Mouse (Mus musculus) right cerebral cortex, adult 18-20 months (tissue): ENCODE measurements at regions not wholly inside any gene's neighbourhood (a gene's known extent, or its start where the extent isn't known, plus 50 kb on each side); places are given as distances from the start of the nearest gene placed in this dataset.
A peak's percentile ranks its signal among the peaks of the same experiment; 100 is the strongest.

Experiments used
- DNase-seq: peaks from one replicate; pipeline ENCODE4 v3.0.0; 2022; ENCODE audit warnings: mixed read lengths

DNA sequence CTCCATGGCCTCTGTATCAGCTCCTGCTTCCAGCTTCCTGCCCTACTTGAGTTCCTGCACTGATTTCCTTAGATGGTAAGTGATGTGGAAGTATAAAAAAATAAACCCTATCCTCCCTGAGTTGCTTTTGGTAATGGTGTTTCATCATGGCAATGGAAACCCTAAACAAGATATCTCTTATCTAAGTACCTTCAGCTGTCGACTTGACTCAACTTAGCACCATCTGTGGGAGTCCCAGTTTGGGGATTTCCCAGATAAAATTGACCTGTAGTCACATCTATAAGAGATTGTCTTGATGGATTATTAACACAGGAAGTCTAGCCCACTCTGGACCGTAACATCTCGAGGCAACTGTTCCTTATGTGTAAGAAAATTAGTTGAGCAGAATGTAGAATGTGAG is 570.2 kb upstream of the Gm10306 start:
- DNase-seq, result no peak

DNA sequence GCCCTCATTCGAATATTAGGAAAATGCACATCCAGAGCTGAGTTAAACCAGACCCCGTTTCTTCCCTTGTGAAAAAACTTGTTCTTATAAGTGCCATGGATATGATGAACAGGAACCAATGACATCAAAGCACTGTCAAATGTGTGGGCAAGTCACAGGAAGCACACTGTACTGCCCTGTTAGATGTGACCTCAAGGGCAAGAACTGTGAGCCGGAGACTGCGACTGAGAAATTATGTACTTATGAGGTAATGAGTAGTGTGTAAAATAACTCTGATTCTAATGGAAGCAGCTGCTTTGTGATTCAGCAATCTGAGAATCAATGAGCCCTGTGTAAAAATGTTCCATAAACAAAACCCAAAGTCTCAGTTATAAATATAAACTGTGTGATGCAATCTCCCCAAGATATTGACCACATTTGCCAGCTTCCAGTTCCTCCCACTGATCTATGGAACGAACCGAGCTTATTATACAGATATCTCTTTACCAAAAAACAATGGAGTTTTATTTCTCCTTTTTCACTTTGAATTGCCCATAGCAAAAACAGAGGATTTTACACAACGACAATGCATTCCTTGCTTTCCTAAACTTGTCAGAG is 566.0 kb upstream of the Gm10306 start:
- DNase-seq, result no peak

DNA sequence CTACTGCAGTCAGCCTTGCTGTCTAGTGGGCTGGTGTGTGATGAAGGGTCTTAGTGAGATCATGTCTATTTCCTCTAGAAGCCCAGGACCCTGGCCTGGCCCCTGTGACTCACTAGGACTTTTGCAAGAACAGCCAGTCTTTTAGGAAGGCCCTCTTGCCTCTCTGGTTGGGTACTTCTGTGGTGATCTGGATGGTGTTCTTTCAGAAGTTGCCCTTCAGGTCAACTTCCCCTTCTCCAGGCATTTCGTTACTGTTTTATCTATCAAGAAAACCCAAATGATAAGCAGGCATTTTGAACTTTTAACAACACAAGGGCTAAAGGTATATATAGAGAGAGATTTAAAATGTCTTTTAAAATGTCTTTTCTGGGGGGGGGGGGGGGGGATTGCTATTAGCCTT is 550.5 kb upstream of the Gm10306 start:
- DNase-seq, result no peak

DNA sequence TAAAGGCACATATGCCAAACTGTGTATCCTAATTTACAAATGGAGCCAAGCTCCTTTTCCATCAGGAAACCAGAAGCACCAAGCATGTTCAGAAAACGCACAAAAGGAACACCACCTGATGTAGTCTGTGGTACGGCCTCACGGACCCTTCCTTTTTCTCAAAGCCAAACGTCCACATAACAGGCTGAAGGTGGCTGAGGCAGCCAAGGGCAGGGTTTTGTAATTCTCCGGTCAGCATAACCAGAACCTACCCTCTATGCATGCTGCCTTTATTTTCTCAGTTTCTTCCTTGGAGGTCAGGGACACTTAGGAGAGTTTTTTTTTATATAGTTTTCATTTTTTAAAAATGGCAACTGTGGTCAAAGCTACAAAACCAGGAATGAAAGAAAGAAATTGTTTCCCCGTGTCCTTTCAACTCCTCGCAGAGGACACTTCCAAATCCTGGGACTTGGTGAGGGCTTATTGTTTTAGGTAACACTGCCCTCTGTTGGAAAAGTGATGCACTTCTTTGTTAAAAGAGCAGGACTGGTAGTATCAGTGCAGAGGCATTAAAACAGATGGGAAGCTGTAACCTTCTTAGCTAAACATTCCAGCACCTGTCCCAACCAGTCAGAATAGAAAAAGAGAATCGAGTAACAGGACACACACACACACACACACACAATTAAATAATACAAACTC is 549.1 kb upstream of the Gm10306 start:
- peak; percentile 41 for DNase-seq

DNA sequence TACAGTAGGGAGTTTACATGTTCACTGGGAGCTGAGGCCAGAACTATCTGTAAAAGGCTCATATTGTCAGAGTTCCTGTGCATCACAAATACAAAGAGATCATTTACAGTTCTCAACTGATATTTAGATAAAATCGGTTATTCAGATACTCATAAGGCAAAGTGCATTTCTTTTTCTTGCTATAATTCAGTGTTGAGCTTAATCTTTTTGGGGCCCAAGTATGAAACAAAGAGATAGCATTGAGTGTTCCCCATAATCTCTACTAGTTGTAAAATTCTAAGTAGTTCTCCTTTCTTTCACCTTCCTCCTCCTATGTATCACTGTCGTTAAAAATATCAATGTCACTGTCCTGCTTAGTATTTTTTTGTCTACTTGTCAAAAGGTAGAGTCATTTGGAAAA is 540.6 kb upstream of the Gm10306 start:
- no peak for DNase-seq

DNA sequence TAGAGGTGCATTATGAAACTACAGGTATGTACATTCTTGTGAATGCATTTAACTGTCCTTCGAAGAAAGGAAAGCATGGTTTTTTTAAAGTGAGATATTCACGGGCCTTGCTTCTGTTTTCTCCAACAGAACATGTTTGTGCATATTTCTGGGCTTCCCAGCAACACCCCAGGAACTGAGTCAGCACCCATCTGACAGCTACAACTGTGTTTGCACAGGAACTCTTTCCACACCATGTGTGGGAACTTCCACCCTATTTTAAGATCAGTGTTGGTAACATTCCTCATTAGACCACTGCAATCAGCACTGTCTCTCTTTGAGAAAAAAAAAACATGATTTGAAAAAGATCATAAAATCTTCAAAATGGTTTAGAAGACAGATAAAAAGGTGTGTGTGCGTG is 538.6 kb upstream of the Gm10306 start:
- peak; percentile 83 for DNase-seq

DNA sequence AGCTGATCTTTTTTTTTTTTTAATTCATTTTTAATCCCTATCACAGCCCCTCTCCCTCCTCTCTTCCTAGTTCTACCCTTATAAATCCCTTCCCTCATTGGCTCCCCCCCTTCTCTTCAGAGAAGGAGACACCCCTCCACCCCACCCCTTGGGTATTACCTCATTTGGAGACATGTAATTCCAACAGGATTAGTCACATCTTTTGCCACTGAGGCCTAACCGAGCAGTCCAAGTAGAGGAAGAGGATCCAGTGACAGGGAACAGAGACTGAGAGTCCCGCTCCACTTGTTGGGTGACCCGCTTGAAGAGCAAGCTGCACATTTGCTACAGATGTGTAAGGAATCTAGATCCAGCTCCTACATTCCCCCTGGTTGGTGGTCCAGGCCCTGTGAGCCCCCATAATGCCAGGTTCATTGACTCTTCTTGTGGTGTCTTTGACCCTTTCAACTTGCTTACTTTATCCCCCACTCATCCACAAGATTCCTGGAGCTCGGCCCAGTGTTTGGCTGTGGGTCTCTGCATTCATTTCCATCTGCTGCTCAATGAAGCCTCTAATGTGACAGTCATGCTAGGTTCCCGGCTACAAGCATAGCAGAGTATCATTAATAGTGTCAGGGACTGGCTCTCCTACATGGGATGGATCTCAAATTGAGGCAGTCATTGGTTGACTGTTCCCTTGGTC is 506.6 kb upstream of the Gm10306 start:
- DNase-seq, result no peak

DNA sequence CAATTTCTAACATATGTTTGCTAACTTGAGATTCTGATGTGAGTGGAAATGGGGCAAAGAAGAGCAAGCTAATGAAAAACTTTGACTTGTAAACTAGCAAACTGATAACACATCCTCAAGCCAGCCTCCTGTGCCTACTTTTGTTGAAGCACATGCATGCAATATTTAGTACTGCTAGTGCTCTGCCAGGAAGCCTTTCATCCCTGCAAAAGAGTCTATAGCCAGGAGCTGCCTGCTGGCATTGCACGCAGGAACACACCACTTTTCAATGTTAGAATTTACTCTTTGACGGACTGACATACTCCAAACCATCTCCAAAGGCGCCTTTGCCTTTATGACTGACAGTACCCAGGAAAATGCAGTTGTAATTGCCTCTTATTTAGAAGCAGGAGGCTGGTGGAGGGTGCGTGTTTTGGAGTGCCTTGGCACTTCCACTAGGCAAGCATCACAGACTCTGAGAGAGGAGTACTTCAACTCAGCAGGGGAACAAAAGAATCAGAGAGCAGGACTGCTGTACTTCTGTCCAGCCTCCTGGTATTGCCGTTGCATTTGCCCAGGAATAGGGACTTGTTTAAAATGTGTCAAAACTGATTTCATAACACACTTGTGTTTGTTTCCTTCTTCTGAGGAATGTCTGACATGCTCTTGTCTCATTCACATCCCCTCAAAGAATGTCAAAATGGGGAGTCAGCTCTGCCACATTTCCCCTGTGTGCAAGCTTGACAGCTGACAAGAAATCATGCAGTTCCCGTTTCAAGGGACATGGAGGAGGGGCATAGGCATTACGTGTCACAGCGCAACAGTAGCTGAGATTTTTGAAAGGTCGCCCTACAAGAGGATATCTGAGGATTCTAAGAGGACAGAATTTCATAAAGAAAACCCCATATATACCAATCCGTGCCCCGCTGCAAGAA is 503.8 kb upstream of the Gm10306 start:
- DNase-seq, result no peak

DNA sequence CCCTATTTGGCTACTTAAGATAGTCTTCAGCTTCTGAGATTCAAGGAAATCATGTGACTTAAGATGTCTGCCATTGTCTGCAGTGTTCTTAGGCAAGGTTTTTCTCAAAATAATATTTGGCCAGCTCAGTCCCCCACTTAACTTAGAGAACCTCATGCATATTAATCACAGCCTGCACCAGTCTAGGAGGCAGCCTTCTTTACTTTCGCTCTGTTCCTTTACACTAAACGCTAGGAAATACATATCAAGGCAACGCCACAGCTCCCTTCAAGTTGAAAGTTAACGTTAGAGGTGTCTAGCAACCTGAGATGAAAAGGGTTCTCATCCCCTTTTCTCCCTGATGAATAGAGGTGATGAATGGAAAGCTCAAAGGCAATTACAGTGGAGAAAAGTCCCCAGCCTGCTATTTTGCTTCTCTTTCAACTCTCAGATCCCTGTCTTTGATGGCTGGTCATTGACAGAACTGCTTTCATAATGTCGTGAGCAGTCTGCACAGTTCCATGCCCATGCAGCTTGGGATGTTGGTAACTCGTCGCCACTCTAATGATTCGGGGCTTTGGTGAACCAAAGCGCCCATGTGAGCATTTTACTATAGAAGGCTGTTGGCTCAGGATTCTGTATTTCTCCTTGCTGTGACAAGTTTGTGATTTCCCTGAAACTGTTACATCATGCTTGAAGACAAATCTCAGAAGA is 483.0 kb upstream of the Gm10306 start:
- DNase-seq, result no peak

DNA sequence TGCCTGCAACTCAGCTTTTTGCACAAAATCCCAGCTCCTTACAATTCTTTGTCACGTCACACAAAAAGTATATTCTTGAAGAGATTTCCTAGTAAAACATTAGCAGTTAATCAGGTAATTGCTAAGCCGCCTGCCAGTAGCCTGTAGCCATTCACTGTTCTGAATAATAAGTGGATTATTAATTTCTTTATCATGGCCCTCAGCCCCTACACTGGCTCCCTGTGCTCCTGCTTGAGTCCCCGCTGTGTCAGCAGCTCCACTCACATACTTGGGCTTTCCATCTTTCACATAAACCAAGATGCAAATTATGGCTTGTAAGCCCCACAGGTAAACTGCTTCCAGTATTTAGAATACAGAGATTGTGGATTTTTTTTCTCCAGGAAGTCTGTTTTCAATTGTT is 473.5 kb upstream of the Gm10306 start:
- DNase-seq, result no peak

DNA sequence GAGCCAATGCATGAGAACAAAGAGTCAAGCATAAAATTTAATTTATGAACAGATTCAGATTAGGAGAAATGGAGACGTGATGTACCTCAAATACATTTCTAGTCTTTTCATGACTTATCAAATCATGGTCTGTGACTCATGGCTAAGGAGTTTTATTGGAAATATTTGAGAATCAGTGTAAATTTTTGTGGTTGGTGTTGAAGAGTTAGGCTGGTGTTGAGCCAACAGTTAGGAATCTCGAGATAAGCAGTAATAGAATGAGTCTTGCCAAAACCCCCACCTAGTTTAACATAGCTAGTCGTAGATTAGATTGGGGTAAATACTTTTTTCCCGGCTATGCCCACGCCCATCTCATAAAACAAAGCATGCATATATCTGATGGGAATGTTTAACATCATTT is 462.0 kb upstream of the Gm10306 start:
- no peak for DNase-seq

DNA sequence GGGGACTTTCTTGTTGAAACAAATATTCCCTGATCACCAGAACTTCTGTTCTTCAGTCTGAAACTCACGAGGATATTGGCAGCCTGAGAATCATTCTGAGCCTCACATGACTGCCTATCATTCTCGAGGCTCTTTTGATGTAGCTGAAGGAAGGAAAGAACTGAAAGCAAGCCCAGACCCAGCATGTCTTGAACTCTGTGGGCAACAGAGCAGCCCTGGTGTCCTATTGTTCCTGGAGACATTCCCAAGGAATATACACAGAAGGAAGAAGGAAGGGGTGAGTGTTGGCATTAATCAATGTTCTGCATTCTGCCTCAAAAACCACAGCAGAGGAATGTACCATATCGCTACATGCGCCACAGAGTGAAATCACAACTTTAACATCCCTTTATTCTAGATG is 449.4 kb upstream of the Gm10306 start:
- DNase-seq, result no peak

DNA sequence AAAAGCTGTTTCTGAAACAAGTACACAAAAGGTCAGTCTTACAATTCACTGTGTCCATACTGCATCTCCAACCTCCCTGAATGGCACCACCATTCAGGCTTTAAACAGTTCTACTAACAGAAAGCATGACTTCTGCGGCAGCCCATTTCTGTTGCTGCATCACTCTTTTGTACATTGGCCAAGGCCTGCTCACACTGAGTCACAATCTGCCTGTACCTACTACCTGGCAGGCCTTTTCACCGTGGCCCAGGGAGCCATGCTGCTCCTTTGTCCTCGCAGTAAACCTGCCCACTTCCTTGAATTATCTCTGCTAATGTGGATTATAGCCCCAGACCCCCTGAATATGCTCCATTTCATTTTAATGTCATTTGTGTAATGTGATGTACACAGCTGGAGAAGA is 439.5 kb upstream of the Gm10306 start:
- DNase-seq, result no peak

DNA sequence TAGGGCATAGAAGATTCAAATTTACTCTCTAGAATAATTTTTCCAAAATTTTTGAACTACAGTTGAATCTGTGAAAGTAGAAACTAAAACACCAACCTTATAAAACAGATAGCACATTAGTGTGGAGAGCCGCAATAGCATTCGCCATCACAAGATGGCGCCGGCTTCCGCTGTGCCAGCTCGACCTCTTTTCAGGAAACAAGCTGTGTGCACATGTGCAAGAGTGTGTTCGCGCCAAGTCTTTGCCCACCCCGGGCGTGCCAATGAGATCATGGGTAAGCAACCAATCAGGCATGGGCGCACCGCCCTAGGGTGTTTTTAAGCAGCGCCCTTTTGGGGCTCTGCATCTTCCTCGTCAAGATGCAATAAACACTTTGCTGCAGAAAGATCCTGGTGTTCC is 432.2 kb upstream of the Gm10306 start:
- no peak for DNase-seq

DNA sequence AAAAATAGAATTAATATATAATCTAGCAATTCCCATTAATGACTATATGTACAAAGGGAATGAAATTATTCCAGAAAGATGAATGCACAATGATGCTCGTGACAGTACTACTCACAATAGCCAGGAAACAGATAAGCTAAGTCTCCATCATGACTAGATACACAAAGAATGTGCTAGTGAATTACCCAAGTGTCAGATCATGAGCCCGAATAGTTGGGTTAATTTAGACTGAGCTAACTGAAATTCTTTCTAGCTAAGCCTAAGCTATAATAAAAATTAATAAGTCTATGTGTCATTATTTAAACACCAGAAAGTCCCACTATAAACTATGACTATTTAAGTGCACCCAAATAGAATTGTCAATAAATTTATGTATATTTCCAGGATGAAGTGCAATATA is 418.4 kb upstream of the Gm10306 start:
- DNase-seq, result no peak

DNA sequence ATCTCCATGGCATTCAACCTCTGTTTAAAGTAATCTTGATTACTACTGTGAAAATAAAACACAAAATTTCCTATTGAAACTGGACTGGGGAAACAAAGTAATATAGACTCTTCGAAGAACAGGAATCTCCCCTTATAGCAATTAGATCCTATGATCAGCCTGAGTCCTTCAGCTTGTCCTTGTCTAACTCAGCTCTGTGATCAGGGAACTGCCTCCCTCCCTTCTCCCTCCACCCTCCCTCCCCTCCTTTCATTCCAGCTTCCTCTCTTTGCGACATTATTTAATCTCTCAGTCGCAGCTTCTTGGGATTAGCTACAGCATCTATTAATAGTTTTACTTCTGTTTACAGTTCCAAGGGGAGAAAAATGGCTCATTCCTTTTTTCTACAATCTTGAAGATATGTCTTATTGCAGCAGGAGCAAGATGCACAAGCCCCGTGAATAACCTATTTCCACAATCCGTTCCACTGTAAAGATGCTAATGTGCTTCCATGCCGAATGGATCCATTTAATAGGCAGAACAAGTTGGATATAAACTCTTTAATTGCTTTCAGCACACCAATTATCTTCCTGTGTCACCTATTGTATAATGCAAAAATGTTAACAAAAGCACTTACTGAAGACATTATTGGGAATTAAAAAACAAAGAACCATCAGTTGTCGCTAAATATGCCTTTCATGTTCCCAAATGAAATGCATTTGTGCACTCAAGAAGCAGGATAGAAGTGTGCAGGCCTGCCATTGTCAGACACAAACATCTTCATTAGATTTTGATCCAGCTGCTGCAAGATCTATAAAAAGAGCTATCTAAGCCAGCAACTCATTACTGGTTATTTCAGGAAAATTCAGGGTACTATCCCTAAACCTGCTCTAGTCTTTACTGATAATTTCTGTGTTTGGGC is 411.2 kb upstream of the Gm10306 start:
- no peak for DNase-seq

DNA sequence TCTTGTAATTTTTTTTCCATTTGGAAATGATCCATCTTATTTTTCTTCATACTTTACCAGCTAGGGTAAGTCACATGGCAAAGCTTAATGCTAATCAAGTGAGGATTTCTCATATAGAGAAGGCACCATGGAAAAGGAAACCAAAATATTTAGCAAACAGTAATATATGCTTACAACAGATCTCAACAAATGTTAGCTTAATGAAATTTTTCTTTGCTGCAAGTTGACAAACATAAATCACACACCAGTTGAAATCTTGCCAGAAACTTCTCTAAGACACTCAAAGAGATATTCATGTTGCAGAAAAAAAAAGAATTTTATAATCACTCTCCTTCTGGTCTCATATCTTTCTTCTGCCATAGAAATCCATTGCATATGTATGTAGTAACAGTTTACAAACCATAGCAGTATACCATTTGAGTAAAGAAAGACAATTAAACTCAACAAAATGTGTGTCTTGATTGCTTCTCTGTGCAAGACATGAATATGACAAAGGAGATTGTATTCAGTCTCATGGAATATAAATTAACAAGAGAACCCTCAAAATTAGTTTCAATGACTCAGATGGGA is 408.3 kb upstream of the Gm10306 start:
- no peak for DNase-seq

DNA sequence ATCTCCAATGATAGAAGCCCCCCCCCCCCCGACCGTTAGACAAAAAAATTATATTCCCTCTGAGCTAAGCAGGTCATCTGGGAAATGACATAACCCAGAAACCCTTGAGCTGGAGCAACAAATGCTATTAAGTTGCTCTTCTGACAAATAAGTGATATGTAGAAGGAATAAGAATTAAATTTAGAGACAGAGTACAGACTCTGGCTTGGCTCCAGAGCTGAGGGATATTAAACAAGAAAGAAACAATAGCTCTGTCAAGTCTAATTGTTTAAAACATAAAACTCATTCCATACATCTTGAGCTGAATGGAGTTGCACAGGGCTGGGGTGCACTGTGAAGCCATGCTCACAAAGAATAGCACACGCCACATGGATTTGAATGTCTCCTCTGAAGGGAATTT is 407.3 kb upstream of the Gm10306 start:
- DNase-seq, result no peak

DNA sequence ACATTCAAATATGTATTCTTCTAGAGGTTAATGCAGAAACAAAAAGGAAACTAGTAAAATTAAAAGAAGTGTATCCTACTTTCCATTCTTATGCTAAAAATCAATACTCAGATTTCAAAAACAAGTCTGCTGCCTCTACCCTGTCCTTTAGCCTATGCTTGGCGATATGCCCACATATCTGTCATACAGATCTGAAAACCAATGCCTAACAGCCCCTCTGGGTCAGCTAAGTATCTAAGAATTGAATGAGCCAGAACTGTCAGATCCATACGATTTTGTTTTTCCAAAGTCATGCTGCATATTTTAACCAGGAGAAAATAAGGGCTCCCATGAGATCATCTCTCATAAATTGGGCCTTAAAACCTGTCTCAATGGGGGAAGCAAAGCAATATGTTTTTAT is 395.7 kb upstream of the Gm10306 start:
- no peak for DNase-seq

DNA sequence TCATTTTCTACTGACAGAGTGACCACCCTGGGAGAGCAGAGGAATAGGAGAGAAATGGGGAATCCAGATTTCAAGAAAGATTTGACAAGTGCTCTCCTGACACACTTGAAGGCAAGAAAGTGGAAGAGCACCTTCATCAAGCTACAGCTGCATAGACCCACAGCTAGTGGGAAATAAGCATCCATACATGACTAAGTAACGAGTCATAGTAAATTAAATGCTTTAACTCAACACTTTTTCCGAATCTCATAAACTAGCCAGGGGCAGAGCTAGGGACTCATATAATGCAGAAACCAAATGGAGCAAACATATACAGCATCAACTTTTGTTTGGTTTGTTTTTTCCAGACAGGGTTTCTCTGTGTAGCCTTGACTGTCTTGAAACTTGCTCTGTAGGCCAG is 383.2 kb upstream of the Gm10306 start:
- DNase-seq, result no peak

DNA sequence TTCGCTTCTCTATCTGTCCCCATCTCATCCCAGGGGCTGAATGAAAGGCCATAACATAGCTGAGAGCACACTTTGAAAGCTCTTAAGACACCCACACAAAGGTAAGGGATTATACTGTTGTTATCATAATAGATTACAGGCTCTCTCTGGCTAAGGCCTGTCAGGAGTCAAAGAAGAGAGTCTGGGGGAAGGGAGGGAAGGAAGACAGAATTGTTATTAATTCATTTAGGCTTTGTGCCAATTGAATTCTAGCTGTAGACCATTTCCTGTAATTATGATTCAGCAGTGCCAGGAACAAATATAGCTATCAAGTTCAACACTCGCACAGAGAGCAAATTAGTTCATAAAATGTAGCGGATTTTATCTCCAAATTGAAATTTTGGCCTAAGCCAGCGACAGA is 369.3 kb upstream of the Gm10306 start:
- no peak for DNase-seq
